Mouse (Mus musculus) testis, adult 2 months (tissue): Measurements from ENCODE around the gene Oasl2.

ENCODE experiments used
- CTCF ChIP-seq: fragments of 200-500 bp; IDR thresholded peaks from 2 replicates; pipeline ENCODE4 v1.5.1; 2012; ENCODE audit warnings: low read depth, mild to moderate bottlenecking, inconsistent platforms, low read length, moderate library complexity; ENCODE audit not compliant: control insufficient read depth, insufficient read depth, insufficient replicate concordance
- POLR2A ChIP-seq: fragments of 200-500 bp; IDR thresholded peaks from 2 replicates; pipeline ENCODE4 v1.6.1; 2012; ENCODE audit warnings: low read depth, mild to moderate bottlenecking, inconsistent platforms, low read length, moderate library complexity; ENCODE audit not compliant: control insufficient read depth

- TF ChIP-seq CTCF (no peak), POLR2A (peak; percentile 86)
These were observed 45.5 kb downstream of the Oasl2 start, which contains the start of gene 2210016L21Rik for GRCm38 (mm10) chr5:114942074-114942765.
